Mouse (Mus musculus) liver, embryonic 14.5 days (tissue): ENCODE data around the gene Grip1. TPM values are rescaled to one million over a fixed set of nuclear protein-coding genes. Genes with fewer than 3 reads are reported as not detected.

Experiments used
- ATAC-seq: fragments of 200-750 bp; cut with Nextera tagmentation; 2 replicates; pipeline ENCODE4 v1.8.0; 2017; ENCODE audit warnings: moderate number of reproducible peaks, mild to moderate bottlenecking, moderate library complexity; ENCODE audit not compliant: insufficient read depth
- DNase-seq, 3 experiments: peaks; one replicate each; pipeline ENCODE4 v3.0.0-alpha.2; 2012 to 2013; ENCODE audit warnings: low read depth in 3 of 3, low spot score in 3 of 3
- H3K27ac ChIP-seq: fragments of 300-500 bp; sonication (generic); 2 replicates; pipeline ENCODE4 v1.5.1; 2014; ENCODE audit warnings: moderate library complexity, mild to moderate bottlenecking, control low read depth, inconsistent platforms
- H3K27me3 ChIP-seq: fragments of 300-500 bp; sonication (generic); 2 replicates; pipeline ENCODE4 v1.6.1; 2014; ENCODE audit warnings: mild to moderate bottlenecking, low read length, moderate library complexity; ENCODE audit not compliant: control insufficient read depth, insufficient read depth
- H3K36me3 ChIP-seq: fragments of 300-500 bp; sonication (generic); replicated peaks from 2 replicates; pipeline ENCODE4 v1.6.1; 2014; ENCODE audit warnings: low read depth; ENCODE audit not compliant: control insufficient read depth, insufficient read depth
- H3K4me1 ChIP-seq, 2 experiments: fragments of 200-500 bp in 1 of 2; fragments of 300-500 bp in 1 of 2; sonication (generic) in 1 of 2; replicated peaks; 2 replicates each; pipeline ENCODE4 v1.6.1; 2012 to 2014; ENCODE audit warnings: antibody characterized with exemption in 1 of 2, inconsistent platforms in 1 of 2, low read length in 1 of 2; ENCODE audit not compliant: control insufficient read depth in 2 of 2, insufficient read depth in 2 of 2
- H3K4me2 ChIP-seq: fragments of 300-500 bp; sonication (generic); 2 replicates; pipeline ENCODE4 v1.6.1; 2014; ENCODE audit warnings: low read depth, mild to moderate bottlenecking, control low read depth, moderate library complexity
- H3K4me3 ChIP-seq, 2 experiments: fragments of 200-500 bp in 1 of 2; fragments of 300-500 bp in 1 of 2; sonication (generic) in 1 of 2; 2 replicates each; pipeline ENCODE4 v1.5.1; 2012 to 2014; ENCODE audit warnings: low read depth in 2 of 2, low read length in 2 of 2, mild to moderate bottlenecking in 2 of 2, control low read depth in 1 of 2, inconsistent platforms in 1 of 2, moderate library complexity in 1 of 2; ENCODE audit not compliant: insufficient read depth in 1 of 2
- H3K9ac ChIP-seq: fragments of 300-500 bp; sonication (generic); replicated peaks from 2 replicates; pipeline ENCODE4 v1.6.1; 2014; ENCODE audit warnings: mild to moderate bottlenecking, control low read depth, moderate library complexity
- H3K9me3 ChIP-seq: fragments of 300-500 bp; sonication (generic); 2 replicates; pipeline ENCODE4 v1.6.1; 2016; ENCODE audit warnings: low read length, mixed read lengths; ENCODE audit not compliant: control insufficient read depth
- CTCF ChIP-seq: IDR thresholded peaks from 2 replicates; pipeline ENCODE4 v1.5.1; 2016; ENCODE audit warnings: antibody characterized with exemption, low read depth, control low read depth
- EP300 ChIP-seq: IDR thresholded peaks from 2 replicates; pipeline ENCODE4 v1.6.1; 2016; ENCODE audit warnings: antibody characterized with exemption, low read depth
- WGBS: fragments of 180-500 bp; shearing (Covaris S2); extraction: QIAGEN DNeasy Blood & Tissue Kit; methylation state at CpG from one replicate; pipeline ENCODE4 v1.1.7; 2014; ENCODE audit not compliant: insufficient replicate concordance; 5-methylcytosine and 5-hydroxymethylcytosine counted together
- polyA plus RNA-seq, 2 experiments: library from polyadenylated mRNA; depleted of rRNA in 1 of 2; stranded (reverse) in 1 of 2; unstranded in 1 of 2; fragments of >200 nt; fragmentation: Nextera tagmentation in 1 of 2; extraction: Ambion mirVana in 1 of 2; gene quantifications; 2 replicates each; pipeline versions ENCODE4 v1.2.1 to v1.2.3; 2012 to 2014

The Grip1 gene
- polyA plus RNA-seq, 2 experiments: 0.37 to 0.56 TPM

GRCm38 (mm10) chr10:119573134-119573533, 119.5 kb downstream of the Grip1 start:
- Histone ChIP-seq H3K9me3 (no peaks in the 10 kb centered on the region), H3K4me3 (no peak overlapping the region), H3K36me3 (no peaks in the 10 kb centered on the region), H3K4me2 (no peak overlapping the region), H3K27ac (no peak overlapping the region), H3K27me3 (no peaks in the 10 kb centered on the region), H3K9ac (no peak overlapping the region), H3K4me1 (no peaks in the 10 kb centered on the region)
- WGBS: 54% methylated on average over 9 of the region's 9 CpGs
- TF ChIP-seq EP300: no peak
- no peak for TF ChIP-seq CTCF
- DNase-seq (no peak), ATAC-seq (no peak)

- Histone ChIP-seq H3K27me3 (no peaks in the 10 kb centered on the region), H3K4me1 (no peaks in the 10 kb centered on the region), H3K4me3 (no peak overlapping the region), H3K36me3 (no peaks in the 10 kb centered on the region), H3K27ac (no peak overlapping the region), H3K9me3 (no peaks in the 10 kb centered on the region), H3K9ac (no peak overlapping the region), H3K4me2 (no peak overlapping the region)
- 38% methylated on average over 1 of the region's 1 CpGs for WGBS
- TF ChIP-seq CTCF: no peak
- no peak for TF ChIP-seq EP300
- ATAC-seq (no peak), DNase-seq (no peak)
Measured at GRCm38 (mm10) chr10:119575780-119576179, 122.2 kb downstream of the Grip1 start.

GRCm38 (mm10) chr10:119580024-119580423, 126.4 kb downstream of the Grip1 start:
- Histone ChIP-seq H3K27me3 (no peaks in the 10 kb centered on the region), H3K4me3 (no peak overlapping the region), H3K4me2 (no peak overlapping the region), H3K4me1 (no peaks in the 10 kb centered on the region), H3K9ac (no peak overlapping the region), H3K27ac (no peak overlapping the region), H3K9me3 (no peaks in the 10 kb centered on the region), H3K36me3 (no peaks in the 10 kb centered on the region)
- no peak for ATAC-seq
- WGBS: 69% methylated on average over 4 of the region's 4 CpGs
- TF ChIP-seq EP300 (no peak), CTCF (no peak)
- DNase-seq: no peak

GRCm38 (mm10) chr10:119584666-119585065, 131.0 kb downstream of the Grip1 start:
- Histone ChIP-seq H3K36me3 (no peaks in the 10 kb centered on the region), H3K27me3 (no peaks in the 10 kb centered on the region), H3K27ac (no peak overlapping the region), H3K9ac (no peak overlapping the region), H3K4me1 (no peaks in the 10 kb centered on the region), H3K4me2 (no peak overlapping the region), H3K4me3 (no peak overlapping the region), H3K9me3 (no peaks in the 10 kb centered on the region)
- no peak for ATAC-seq
- 65% methylated on average over 6 of the region's 6 CpGs for WGBS
- no peak for DNase-seq
- TF ChIP-seq CTCF (no peak), EP300 (no peak)

- Histone ChIP-seq H3K27ac (no peak overlapping the region), H3K36me3 (no peaks in the 10 kb centered on the region), H3K4me2 (no peak overlapping the region), H3K27me3 (no peaks in the 10 kb centered on the region), H3K9me3 (no peaks in the 10 kb centered on the region), H3K4me1 (no peaks in the 10 kb centered on the region), H3K9ac (no peak overlapping the region), H3K4me3 (no peak overlapping the region)
- no peak for DNase-seq
- no peak for ATAC-seq
- TF ChIP-seq CTCF (no peak), EP300 (no peak)
- 68% methylated on average over 3 of the region's 3 CpGs for WGBS
Measured at GRCm38 (mm10) chr10:119586976-119587375, 133.3 kb downstream of the Grip1 start.

- H3K4me3 ChIP-seq: no peak overlapping the region
- TF ChIP-seq EP300 (no peak), CTCF (no peak)
- DNase-seq: no peak
- H3K4me1 ChIP-seq: no peaks in the 10 kb centered on the region
- H3K4me2 ChIP-seq: no peak overlapping the region
- H3K9me3 ChIP-seq: no peaks in the 10 kb centered on the region
- H3K27me3 ChIP-seq: no peaks in the 10 kb centered on the region
- ATAC-seq: no peak
- no peak overlapping the region for H3K9ac ChIP-seq
- H3K27ac ChIP-seq: no peak overlapping the region
- no peaks in the 10 kb centered on the region for H3K36me3 ChIP-seq
- 72% methylated on average over 5 of the region's 5 CpGs for WGBS
Measured at GRCm38 (mm10) chr10:119596822-119597221, 143.2 kb downstream of the Grip1 start.
